Mouse (Mus musculus) thymus, adult 2 months (tissue): ENCODE data around the gene Lmf1.

Experiments used
- CTCF ChIP-seq: fragments of 200-500 bp; IDR thresholded peaks from 2 replicates; pipeline ENCODE4 v1.5.1; 2012; ENCODE audit warnings: mild to moderate bottlenecking, control low read depth, low read length, moderate library complexity, borderline replicate concordance; ENCODE audit not compliant: control insufficient read depth, poor library complexity, insufficient read depth; ENCODE audit errors: extremely low read depth
- POLR2A ChIP-seq: fragments of 200-500 bp; IDR thresholded peaks from 2 replicates; pipeline ENCODE4 v1.6.1; 2012; ENCODE audit warnings: mild to moderate bottlenecking, low read length, control low read depth, moderate library complexity; ENCODE audit not compliant: control insufficient read depth, poor library complexity, insufficient read depth; ENCODE audit errors: extremely low read depth

- no peak for TF ChIP-seq POLR2A
- no peak for TF ChIP-seq CTCF
Measured at GRCm38 (mm10) chr17:25555159-25555558, 23.7 kb upstream of the Lmf1 start.
